Mouse (Mus musculus) spleen, postnatal 36 days (tissue): ENCODE results near the gene Rcl1.
A peak's percentile ranks its signal among the peaks of the same experiment; 100 is the strongest.

Experiments used
- DNase-seq, 2 experiments: peaks; one replicate each; pipeline ENCODE4 v3.0.0; 2022; ENCODE audit warnings: low spot score in 2 of 2, mixed read lengths in 1 of 2

Rcl1 gene

DNA sequence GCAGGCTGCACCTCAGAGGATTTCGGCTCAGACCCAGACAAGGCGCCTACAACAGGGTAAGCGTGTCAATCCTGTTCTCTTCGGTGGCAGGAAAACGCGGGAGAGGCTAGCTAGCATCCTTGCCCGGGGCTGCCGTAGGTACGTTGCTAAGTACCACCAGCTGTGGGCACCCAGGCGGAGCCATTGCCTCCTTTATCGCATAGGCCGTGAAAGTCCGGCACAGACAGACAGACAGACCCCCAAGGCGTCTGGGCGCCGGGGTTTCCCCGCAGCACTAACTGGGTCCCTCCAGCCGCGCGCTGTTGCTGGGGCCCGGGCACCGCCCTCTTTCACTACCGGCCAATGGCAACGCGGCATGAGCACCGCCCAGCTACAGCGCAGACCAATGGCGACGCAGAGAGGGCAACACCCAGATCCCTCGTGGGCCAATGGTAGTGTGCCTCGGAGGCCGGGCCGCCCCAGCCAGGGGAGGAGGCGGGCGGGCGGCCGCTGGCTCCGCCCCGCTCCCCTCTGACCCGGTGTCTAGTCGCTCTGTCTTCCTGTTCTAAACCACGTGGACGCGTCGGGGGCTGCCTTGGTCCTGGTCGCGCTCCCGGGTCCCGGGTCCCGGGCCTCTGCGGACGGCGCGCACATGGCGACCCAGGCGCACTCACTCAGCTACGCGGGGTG, at the start of gene Rcl1:
TSS of gene Rcl1 (plus strand) at position 502 of the 669 bp plus-strand sequence.
- DNase-seq = peak; percentile 95

DNA sequence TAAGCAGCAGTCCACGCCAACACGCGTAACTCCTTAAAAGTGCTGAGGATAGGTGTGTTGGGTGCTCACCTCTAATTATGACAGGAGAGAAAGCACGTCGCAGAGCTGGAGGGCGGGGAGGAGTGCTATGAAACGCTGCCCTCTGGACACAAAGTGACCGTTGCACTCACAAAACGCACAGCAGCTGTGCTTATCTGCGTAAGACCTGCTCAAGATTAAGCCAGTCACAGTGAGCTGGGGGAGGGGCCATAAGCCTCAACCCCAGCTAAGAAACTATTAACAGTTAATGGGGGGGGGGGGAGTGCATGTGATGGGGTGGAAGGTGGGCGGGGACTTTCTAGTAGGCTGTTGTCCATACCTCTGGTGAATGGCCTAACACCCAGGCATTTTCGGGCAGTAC, 48.4 kb upstream of the Rcl1 start:
- no peak for DNase-seq

DNA sequence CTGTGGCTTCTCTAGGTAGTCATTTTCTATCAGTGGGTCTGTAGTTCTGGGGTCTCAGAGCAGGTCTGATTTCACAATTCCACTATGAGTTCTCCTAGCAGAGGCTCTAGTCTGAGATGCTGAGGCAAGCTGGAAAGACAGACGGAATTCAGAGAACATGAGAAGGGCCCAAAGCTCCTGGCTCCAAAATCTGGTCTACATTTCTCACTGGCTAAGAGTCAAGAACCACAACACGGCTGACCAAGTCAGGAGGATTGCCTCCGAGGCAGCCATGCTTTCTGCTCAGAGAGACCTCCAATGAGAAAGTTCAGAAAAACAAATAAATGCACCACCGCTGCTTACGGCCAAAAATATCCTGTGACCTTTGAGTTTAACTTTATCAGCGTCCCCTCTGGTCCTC, 46.6 kb upstream of the Rcl1 start:
- no peak for DNase-seq

DNA sequence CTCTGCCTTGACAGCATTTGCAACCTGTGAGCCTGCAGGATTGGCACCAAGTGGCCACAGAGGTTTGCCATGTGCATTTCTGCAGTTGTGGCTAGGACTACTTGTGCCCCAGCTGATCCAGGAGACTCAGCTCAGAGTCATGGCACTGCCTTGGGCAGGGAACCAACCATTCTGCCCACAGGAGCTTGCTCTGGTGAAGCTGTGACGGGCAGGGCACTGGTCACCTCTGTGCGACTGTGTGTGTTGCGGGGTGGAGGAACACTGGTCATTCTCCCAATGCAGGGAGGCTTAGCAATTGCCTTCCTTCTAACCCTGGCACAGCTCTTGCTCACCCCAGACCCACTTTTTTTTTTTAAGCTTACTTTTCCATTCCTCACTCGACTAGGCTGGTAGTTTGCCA, 45.7 kb upstream of the Rcl1 start:
- no peak for DNase-seq

DNA sequence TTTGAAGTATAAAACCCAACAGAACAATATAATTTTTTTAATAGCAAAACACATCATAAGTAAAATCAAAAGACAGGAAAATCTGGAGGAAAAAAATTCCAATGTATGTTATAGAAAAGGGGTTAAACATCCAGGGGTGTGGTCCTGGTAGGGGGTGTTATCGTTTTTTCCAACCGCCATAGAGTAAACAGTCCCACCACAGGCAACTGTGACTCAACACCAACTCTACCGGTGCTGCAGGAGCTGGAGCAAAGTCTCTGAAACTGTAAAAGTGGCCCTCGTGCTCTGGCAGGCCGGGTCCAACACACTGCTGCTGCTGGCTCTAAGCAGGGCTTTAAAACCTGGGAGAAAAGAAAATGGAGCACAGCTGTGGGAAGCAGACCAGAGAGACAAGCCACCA, 42.4 kb upstream of the Rcl1 start:
- DNase-seq = no peak

DNA sequence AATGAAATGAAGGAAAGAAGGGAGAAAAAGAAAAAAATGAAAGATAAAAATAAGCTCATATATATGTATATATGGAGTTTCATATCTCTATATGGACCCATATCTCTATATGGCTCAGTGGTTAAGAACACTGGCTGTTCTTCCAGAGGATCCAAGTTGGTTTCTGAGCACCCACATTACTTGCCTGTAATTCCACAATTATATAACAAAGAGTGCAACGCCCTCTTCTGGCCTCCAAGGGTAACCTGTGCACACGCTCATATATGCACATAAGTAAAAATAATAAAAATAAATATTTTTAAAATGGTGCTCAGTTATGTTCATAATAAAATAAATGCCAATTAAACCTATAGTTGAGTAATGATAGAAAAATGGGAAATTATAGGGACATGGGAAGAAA, 41.5 kb upstream of the Rcl1 start:
- DNase-seq = no peak

DNA sequence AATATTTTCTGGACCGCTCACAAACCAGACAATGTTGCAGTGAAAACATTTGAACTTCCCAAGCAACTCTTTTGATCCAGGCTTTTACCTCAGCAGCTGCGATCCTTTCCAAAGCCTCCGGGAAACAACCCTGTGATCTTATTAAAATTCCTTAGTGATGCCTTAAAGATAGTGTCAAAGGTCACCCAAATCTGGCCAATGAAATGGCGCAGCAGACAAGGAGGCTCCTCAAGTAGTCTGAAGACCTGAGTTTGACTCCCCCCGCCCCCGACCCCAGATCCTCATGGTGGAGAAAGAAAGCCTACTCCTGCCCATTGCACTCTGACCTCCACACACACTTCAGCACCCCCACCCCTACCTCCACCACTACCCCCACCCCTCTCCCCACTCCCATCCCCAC, 40.9 kb upstream of the Rcl1 start:
- no peak for DNase-seq

DNA sequence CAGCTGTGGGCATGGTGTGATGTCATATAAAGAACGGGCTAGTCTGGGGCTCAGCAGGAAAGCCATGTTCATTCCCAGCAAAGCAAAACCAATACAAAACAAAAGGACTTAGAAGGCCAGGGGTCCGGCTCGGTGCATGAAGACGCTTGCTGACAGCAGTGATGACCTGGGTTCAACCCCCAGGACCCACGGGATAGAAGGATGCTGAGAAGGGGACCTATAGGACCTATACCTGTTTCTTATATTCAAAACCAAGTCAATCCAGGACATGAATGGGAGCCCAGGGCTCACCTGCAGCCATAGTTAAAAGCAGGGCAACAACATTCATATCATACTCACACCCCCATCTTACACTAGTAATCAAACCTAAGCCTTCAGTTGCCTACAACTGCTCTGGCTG, 38.2 kb upstream of the Rcl1 start:
- DNase-seq = no peak

DNA sequence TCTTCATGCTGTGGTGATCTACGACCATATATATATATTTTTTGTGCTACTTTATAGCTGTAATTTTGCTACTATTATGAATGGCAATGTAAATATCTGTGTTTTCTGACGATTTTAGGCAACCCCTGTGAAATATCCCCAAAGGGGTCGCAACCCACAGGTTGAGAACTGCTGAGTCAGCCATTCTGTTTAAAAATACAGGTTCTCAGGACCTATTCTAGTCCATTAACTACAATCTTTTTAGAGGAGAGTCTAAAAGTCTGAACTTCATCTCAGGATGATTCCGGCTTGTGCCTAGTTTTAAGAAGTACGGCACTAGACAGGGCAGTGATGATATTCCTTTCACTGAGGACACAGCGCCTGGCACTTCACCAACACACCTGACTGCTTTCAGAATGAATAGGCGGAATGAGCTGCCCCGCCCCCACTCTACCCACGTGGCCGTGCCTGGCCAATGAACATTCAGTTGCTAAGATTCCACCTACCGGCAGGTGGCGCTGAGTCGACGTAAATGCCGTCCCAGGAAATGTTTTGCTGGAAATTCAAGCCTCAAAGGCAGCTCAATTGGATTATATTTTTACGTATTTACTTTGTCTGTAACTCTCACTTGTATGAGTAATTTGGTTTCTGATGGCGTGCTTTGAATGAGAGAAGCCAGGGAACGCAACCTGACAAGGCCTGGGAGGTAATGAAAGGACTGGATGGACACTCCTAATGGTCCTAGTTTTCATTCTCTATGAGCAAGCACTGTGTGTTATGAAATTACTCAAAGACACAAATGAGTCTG, 37.4 kb upstream of the Rcl1 start:
- DNase-seq = peak; percentile 85 to 91

DNA sequence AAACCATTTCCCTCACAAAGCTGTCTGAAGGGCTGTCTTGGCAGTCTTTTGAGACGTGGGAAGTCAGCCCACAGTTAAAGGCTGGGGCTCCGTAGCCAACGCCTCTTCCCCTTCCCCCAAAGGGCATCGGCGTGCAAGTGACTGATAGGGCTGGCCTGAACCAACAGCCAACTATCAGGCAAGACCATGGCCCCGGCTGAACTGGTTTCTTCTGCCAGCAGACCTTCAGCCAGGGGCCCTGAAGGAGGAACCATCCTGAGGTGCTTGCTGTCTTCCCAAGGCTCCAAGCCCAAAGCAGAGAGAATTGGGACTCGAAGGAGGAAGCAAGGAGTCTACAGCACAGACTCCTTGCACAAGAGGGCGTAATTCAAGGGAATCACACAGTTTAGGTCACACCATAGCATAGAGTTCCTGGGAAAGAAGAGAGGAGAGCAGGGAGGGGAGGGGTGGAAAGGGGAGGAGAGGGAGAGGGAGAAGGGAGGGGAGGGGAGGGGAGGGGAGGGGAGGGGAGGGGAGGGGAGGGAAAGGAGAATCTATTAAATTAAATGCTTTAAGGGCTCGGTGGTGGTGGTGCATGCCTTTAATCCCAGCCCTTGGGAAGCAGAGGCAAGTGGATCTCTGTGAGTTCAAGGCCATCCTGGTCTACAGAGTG, 36.6 kb upstream of the Rcl1 start:
- peak; percentile 69 to 83 for DNase-seq

DNA sequence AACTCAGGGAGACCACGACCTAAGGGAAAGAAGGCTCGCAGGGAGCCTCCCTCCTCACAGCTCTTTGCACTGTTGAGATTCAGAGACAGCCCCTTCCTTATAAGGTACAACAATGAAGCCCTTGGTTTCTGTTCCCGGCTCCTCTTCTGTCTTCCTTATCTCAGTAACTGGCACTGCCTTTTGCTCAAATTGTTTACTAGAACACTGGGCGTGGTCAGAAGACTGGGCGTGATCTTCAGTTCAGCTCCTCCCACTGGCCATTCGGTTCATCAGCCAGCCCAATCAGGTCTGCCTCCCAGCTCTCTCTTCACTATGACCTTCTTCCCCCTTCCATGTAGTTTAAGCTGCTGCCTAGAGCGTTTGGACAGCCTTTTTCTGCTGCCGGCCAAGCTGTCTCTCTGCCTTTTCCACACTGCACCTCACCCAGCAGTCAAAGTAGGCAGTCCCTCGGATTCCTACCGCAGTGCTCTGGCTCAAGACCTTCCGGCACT, 34.1 kb upstream of the Rcl1 start:
- DNase-seq = peak; percentile 86 to 91

DNA sequence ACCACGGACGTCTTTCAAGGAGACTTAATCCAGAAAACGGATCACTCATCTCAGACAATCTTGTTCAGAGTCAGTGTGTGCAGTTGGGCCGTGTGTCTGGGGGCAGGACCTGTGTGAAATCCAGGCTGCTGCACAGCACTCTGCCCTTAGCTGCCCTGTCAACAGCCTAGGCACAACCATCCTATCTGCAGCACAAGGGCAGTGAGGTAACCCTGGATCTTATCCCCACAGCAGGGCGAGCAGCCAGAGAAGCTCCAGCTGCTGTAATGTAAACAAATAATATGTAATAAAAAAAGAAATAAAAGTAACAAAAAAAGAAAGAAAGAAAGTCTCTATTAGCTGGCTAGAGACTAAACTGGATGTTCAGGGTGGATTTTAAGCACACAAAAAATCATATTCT, 32.0 kb upstream of the Rcl1 start:
- no peak for DNase-seq

DNA sequence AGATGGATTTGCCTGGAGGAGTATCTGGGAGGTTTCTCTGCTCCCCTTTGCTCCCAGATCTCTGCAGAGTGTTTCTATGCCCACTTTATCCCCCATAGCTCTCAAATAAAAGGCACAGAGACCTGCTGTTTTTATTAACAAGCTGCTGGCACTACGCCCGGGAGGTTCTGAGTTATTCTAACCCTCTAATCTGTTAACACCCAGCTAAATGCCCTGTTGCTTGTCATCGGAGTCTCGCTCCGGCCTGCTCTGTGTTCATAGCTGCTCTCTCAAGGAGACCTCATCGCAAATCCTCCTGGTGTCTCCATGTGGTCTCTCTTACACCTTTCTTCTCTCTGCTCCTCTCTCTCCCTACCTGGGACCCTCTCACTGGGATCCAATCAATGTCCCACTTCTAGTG, 26.4 kb upstream of the Rcl1 start:
- no peak for DNase-seq

DNA sequence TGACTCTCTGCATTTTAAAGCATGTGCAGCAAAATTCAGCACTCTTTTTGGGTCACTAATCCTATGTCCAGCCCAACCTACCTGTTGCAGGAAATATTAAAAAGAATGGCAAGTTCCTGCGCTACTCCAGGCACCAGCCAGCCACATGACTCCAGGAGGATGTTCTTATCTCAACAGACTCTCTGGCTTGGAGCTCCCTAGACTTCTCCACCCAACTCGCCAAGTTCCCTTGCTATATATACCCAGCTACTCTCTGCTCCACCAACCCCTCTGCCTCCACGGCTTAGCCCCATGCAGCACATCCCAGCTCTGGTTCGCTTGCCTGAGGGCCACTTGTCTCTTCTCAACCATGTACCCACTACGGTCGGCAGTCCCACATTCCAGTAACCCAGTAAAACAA, 12.5 kb upstream of the Rcl1 start:
- no peak for DNase-seq

DNA sequence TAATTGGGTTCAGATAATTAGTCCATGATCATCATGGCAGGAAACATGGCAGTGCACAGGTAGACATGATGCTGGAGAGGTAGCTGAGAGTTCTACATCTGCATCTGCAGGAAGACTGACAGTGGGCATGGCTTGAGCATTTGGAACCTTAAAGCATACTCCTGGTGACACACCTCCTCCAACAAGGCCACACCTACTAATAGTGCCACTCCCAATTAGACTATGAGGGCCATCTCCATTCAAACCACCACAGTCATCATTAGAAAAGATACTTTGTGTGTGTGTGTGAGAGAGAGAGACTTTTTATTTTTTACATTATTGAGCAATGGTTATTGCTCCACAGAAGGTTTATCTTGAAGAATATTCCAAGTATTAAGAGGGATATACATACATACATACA, 9.0 kb upstream of the Rcl1 start:
- no peak for DNase-seq

DNA sequence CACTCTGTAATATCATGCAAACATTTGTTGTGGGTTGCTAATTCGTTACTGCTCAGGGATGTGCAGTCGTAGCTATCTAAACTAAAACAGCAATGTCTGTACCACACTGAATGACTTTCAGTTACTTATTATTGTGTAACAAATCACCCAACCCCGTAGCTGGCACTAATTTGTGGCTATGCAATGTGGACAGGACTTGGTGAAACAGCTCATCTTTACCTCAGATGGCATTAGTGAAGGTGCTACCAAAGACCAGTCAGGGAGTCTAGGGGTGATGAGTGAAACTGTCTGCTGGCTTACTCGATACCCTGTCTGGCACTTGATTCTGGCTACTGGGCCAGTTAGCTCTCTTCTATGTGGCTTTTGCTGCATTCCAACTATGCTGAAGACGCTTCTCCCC, 2.1 kb upstream of the Rcl1 start:
- DNase-seq = no peak

DNA sequence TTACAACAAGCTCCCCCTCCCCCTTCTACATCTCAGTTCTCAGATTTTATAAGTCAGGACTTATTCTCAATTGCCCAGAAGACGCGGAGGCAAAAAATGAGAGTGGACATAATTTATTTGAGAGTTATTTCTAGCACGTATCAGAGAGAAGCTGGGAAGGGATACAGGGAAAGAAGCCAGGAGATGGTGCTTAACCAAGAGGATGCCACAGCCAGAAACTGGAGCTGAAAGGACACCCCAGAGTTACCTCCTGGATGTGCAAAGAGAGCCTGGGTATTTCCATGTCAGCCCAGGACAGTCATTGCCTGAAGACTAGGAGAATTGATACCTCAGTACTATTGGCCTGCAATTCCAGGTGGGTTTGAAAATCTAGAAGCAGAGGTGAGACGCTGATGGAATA, 1.6 kb upstream of the Rcl1 start:
- no peak for DNase-seq

DNA sequence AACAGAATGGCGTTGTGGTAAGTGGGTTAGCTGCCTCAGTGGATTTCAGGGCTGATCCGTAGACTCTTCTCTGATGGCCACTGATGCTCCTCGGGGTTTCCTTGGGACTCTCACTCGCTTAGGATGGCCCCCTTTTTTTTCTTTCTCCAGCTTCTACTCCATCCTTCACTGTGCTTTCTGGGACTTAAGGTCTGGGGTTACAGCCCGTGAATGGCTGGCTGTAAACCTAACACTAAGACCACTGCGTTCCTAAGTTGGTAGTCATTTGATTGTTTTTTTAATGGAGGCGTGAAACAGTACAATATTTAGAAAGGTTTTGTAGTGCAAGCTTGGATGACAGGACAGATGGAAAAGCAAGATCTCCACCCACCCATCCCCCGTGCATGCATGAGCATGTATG, 914 bp upstream of the Rcl1 start:
- DNase-seq = no peak

DNA sequence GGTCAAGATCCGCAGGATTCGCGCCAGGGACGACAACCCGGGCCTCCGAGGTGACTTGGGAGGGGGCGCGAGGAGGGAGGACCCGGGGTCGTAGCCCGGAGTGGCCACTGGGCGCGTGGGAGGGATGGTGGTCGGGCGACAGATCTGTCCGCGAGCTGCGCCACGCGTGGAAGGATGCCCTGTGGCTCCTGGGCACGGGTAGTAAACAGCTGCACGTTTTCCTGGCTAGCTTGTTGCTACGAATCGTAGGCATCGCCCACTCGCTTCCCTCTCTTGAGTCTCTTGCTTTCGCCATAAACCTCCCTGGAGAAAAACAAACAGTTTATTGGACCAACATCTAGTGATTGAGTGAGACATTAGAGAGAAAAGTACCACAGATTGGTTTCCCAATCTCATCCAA, 416 bp downstream of the Rcl1 start:
- no peak for DNase-seq

DNA sequence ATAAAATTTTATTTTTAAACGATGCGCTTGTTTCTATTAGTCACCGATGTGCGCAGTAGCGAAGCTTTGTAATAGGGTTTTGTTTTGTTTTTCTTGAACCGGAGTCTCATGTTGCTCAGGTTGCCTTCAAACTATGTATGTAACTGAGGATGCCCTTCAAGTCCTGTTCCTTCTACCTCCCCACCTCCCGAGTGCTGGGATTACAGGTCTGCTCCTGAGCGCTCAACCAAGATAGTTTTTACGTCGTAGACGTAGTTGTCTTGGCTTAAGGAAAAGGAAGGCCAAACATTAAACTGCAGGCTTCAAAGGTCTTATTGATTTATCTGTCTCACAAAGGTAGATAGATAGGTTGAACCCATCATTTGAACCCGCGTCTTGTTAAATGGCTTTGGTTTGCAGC, 923 bp downstream of the Rcl1 start:
- no peak for DNase-seq

DNA sequence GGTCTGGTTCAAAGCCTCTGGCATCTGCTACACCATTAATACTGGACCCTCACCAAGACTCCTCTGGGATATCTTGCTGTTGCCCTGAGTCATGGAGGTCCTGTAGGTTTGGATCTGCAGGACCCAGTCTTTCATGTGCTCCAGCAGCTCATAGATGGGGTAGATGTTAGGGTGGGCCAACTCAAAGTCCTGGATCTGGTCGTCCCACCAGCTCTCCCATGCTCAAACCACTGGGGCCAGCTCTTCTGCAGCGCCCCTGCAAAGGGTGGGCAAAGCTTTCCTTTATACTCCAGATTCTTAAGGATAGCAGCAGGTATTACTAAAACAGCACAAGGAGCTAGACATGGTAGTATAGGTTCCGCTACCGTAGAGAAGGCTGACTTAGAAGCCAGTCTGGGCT, 4.6 kb downstream of the Rcl1 start:
- DNase-seq = no peak

DNA sequence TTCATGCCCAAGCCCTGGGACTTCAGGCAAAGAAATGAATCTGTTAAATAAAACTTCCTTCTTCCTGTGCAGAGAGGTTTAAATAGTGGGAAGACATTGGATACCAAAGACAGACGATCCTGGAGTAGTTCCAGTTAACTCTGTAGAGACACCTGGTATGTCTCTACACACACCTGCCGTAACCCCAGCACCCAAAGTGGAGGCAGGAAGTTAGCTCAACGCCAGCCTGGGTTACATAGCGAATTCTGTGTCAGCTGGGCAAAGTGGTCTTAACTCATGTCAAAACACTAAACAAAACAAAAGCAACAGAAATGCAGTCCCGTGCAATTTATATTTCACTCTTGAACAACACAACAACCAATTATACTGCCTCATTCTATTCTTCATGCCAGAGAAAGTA, 5.1 kb downstream of the Rcl1 start:
- DNase-seq = no peak

DNA sequence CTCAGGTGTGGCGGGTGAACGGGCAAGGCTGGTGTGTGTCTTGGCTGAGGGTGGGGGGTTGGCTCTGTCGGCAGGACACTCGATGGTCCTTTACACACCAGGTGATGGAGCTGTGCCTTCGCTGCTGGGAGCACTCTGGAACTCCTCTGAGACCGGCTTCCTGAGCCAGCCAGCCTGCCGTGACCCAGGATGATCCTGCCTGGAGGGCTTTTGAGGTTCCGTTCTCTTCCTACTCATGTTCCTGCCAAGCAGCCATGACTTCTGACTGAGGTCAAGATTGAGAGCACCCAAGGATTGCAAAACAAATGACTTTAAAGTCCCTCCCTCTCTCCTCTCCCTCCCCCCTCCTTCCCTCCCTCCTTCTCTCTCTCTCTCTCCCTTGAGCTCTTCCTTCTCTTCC, 11.5 kb downstream of the Rcl1 start:
- no peak for DNase-seq
